Mouse (Mus musculus) liver, embryonic 16.5 days (tissue): Measurements from ENCODE around the gene Esrrg. TPM values are rescaled to one million over a fixed set of nuclear protein-coding genes. Genes with fewer than 3 reads are reported as not detected.

ENCODE experiments used
- ATAC-seq: fragments of 200-750 bp; cut with Nextera tagmentation; 2 replicates; pipeline ENCODE4 v1.8.0; 2017; ENCODE audit warnings: low read depth, mild to moderate bottlenecking, moderate number of reproducible peaks, moderate library complexity
- H3K27ac ChIP-seq: fragments of 300-500 bp; sonication (generic); 2 replicates; pipeline ENCODE4 v1.5.1; 2014; ENCODE audit warnings: mild to moderate bottlenecking, low read length
- H3K27me3 ChIP-seq: fragments of 300-500 bp; sonication (generic); 2 replicates; pipeline ENCODE4 v1.6.1; 2014; ENCODE audit warnings: low read depth, low read length, mixed read lengths; ENCODE audit not compliant: control insufficient read depth, insufficient read depth
- H3K36me3 ChIP-seq: fragments of 300-500 bp; sonication (generic); 2 replicates; pipeline ENCODE4 v1.6.1; 2014; ENCODE audit warnings: mild to moderate bottlenecking; ENCODE audit not compliant: control insufficient read depth, insufficient read depth
- H3K4me1 ChIP-seq: fragments of 300-500 bp; sonication (generic); 2 replicates; pipeline ENCODE4 v1.6.1; 2014; ENCODE audit warnings: low read depth, low read length, mixed read lengths; ENCODE audit not compliant: control insufficient read depth
- H3K4me2 ChIP-seq: fragments of 300-500 bp; sonication (generic); 2 replicates; pipeline ENCODE4 v1.6.1; 2014; ENCODE audit warnings: low read depth, low read length, mixed read lengths
- H3K4me3 ChIP-seq: fragments of 300-500 bp; sonication (generic); 2 replicates; pipeline ENCODE4 v1.5.1; 2014; ENCODE audit warnings: low read depth, mild to moderate bottlenecking, low read length
- H3K9ac ChIP-seq: fragments of 300-500 bp; sonication (generic); 2 replicates; pipeline ENCODE4 v1.6.1; 2014; ENCODE audit warnings: low read depth, low read length
- H3K9me3 ChIP-seq: fragments of 300-500 bp; sonication (generic); replicated peaks from 2 replicates; pipeline ENCODE4 v1.6.1; 2016; ENCODE audit warnings: low read length; ENCODE audit not compliant: control insufficient read depth
- WGBS: fragments of 180-500 bp; shearing (Covaris S2); extraction: QIAGEN DNeasy Blood & Tissue Kit; methylation state at CpG from one replicate; pipeline ENCODE4 v1.1.7; 2014; ENCODE audit not compliant: insufficient replicate concordance; 5-methylcytosine and 5-hydroxymethylcytosine counted together
- polyA plus RNA-seq: library from polyadenylated mRNA; unstranded; fragments of >200 nt; fragmentation: Nextera tagmentation; extraction: Ambion mirVana; gene quantifications from 2 replicates; pipeline ENCODE4 v1.2.1, GENCODE M21; 2015

The Esrrg gene
- polyA plus RNA-seq, 1 experiment from 2014 or later: 0.19 TPM

GRCm38 (mm10) chr1:187607065-187608047 is 1.2 kb upstream of the Esrrg start:
- no peak overlapping the region for H3K27ac ChIP-seq
- ATAC-seq: no peak
- no peaks in the 10 kb centered on the region for H3K9me3 ChIP-seq
- H3K4me3 ChIP-seq: no peak overlapping the region
- no peaks in the 10 kb centered on the region; the same call in 1 of the 2 replicates for H3K4me1 ChIP-seq
- no peak overlapping the region for H3K4me2 ChIP-seq
- no peak overlapping the region for H3K9ac ChIP-seq
- WGBS: 2% methylated on average over 47 of the region's 47 CpGs
- H3K27me3 ChIP-seq: peaks cover 81% of the 10 kb centered on the region
- H3K36me3 ChIP-seq: no peaks in the 10 kb centered on the region

- Histone ChIP-seq H3K9ac (no peak overlapping the region), H3K4me3 (peak overlapping the region; percentile 48), H3K27me3 (peaks cover 72% of the 10 kb centered on the region), H3K9me3 (no peaks in the 10 kb centered on the region), H3K27ac (no peak overlapping the region), H3K4me1 (no peaks in the 10 kb centered on the region; the same call in 1 of the 2 replicates), H3K36me3 (no peaks in the 10 kb centered on the region), H3K4me2 (peak overlapping the region; percentile 55)
- WGBS: 1% methylated on average over 72 of the region's 72 CpGs
- peak; percentile 11; the same call in 1 of the 2 replicates for ATAC-seq
These were observed 646 bp downstream of the Esrrg start for GRCm38 (mm10) chr1:187609021-187609852.

- WGBS: 2% methylated on average over 16 of the region's 16 CpGs
- H3K27me3 ChIP-seq: peaks cover 66% of the 10 kb centered on the region
These were observed 1.3 kb downstream of the Esrrg start for GRCm38 (mm10) chr1:187609853-187610230.

GRCm38 (mm10) chr1:187610336-187610948 is 1.9 kb downstream of the Esrrg start:
- 22% methylated on average over 8 of the region's 9 CpGs for WGBS

More at GRCm38 (mm10) chr1:187609853-187610230, 1.3 kb downstream of the Esrrg start:
- Histone ChIP-seq H3K4me3 (peak overlapping the region; percentile 48), H3K4me2 (peak overlapping the region; percentile 55), H3K27ac (no peak overlapping the region), H3K36me3 (no peaks in the 10 kb centered on the region), H3K9ac (no peak overlapping the region), H3K4me1 (no peaks in the 10 kb centered on the region; the same call in 1 of the 2 replicates), H3K9me3 (no peaks in the 10 kb centered on the region)
- ATAC-seq: no peak

GRCm38 (mm10) chr1:187611925-187612324 is 3.3 kb downstream of the Esrrg start:
- Histone ChIP-seq H3K27me3 (peaks cover 46% of the 10 kb centered on the region), H3K9ac (no peak overlapping the region), H3K4me2 (no peak overlapping the region), H3K4me1 (no peaks in the 10 kb centered on the region; the same call in 1 of the 2 replicates), H3K9me3 (no peaks in the 10 kb centered on the region), H3K27ac (no peak overlapping the region), H3K4me3 (no peak overlapping the region), H3K36me3 (no peaks in the 10 kb centered on the region)
- 24% methylated on average over 5 of the region's 5 CpGs for WGBS
- ATAC-seq: no peak

More at GRCm38 (mm10) chr1:187610336-187610948, 1.9 kb downstream of the Esrrg start:
- Histone ChIP-seq H3K9me3 (no peaks in the 10 kb centered on the region), H3K27ac (no peak overlapping the region), H3K4me2 (no peak overlapping the region), H3K4me3 (no peak overlapping the region), H3K9ac (no peak overlapping the region), H3K4me1 (no peaks in the 10 kb centered on the region; the same call in 1 of the 2 replicates), H3K36me3 (no peaks in the 10 kb centered on the region), H3K27me3 (peaks cover 60% of the 10 kb centered on the region)
- ATAC-seq: no peak

GRCm38 (mm10) chr1:187613277-187613676 is 4.7 kb downstream of the Esrrg start:
- Histone ChIP-seq H3K4me1 (no peaks in the 10 kb centered on the region; the same call in 1 of the 2 replicates), H3K4me2 (no peak overlapping the region), H3K27me3 (peaks cover 32% of the 10 kb centered on the region), H3K4me3 (no peak overlapping the region), H3K9me3 (no peaks in the 10 kb centered on the region), H3K27ac (no peak overlapping the region), H3K36me3 (no peaks in the 10 kb centered on the region), H3K9ac (no peak overlapping the region)
- 55% methylated on average over 3 of the region's 3 CpGs for WGBS
- ATAC-seq: no peak

GRCm38 (mm10) chr1:187623981-187624380 is 15.4 kb downstream of the Esrrg start:
- ATAC-seq: no peak
- no peaks in the 10 kb centered on the region for H3K27me3 ChIP-seq
- no peak overlapping the region for H3K4me2 ChIP-seq
- 50% methylated on average over 3 of the region's 3 CpGs for WGBS
- H3K9me3 ChIP-seq: no peaks in the 10 kb centered on the region
- no peak overlapping the region for H3K9ac ChIP-seq
- no peaks in the 10 kb centered on the region for H3K36me3 ChIP-seq
- no peak overlapping the region for H3K27ac ChIP-seq
- H3K4me3 ChIP-seq: no peak overlapping the region
- H3K4me1 ChIP-seq: no peaks in the 10 kb centered on the region

GRCm38 (mm10) chr1:187630361-187630760 is 21.8 kb downstream of the Esrrg start:
- no peak overlapping the region for H3K9ac ChIP-seq
- no peak overlapping the region for H3K27ac ChIP-seq
- H3K9me3 ChIP-seq: no peaks in the 10 kb centered on the region
- H3K4me2 ChIP-seq: no peak overlapping the region
- no peak for ATAC-seq
- no peaks in the 10 kb centered on the region for H3K36me3 ChIP-seq
- H3K4me3 ChIP-seq: no peak overlapping the region
- H3K4me1 ChIP-seq: no peaks in the 10 kb centered on the region
- 67% methylated on average over 8 of the region's 8 CpGs for WGBS
- H3K27me3 ChIP-seq: no peaks in the 10 kb centered on the region
